Mouse (Mus musculus) embryonic facial prominence, embryonic 11.5 days (tissue): Measurements from ENCODE around the gene Cdk18. TPM values are rescaled to one million over a fixed set of nuclear protein-coding genes. Genes with fewer than 3 reads are reported as not detected.
A peak's percentile ranks its signal among the peaks of the same experiment; 100 is the strongest.

Source experiments
- ATAC-seq: fragments of 200-750 bp; cut with Nextera tagmentation; replicated peaks from 2 replicates; pipeline ENCODE4 v1.8.0; 2017; ENCODE audit warnings: low read depth; ENCODE audit not compliant: insufficient number of reproducible peaks, low FRiP score, low TSS enrichment
- DNase-seq: peaks from one replicate; pipeline ENCODE4 v3.0.0-alpha.2; 2015; ENCODE audit warnings: low spot score
- H3K27ac ChIP-seq: fragments of 300-500 bp; sonication (generic); replicated peaks from 2 replicates; pipeline ENCODE4 v1.5.1; 2014; ENCODE audit warnings: mild to moderate bottlenecking, low read depth, low read length, control low read depth
- H3K27me3 ChIP-seq: fragments of 300-500 bp; sonication (generic); 2 replicates; pipeline ENCODE4 v1.6.1; 2014; ENCODE audit warnings: mild to moderate bottlenecking, low read length, moderate library complexity, mixed read lengths; ENCODE audit not compliant: control insufficient read depth, insufficient read depth
- H3K36me3 ChIP-seq: fragments of 300-500 bp; sonication (generic); replicated peaks from 2 replicates; pipeline ENCODE4 v1.6.1; 2014; ENCODE audit warnings: low read depth, mild to moderate bottlenecking, low read length, moderate library complexity, mixed read lengths; ENCODE audit not compliant: control insufficient read depth, insufficient read depth
- H3K4me1 ChIP-seq: fragments of 300-500 bp; sonication (generic); 2 replicates; pipeline ENCODE4 v1.6.1; 2014; ENCODE audit warnings: low read length, mixed read lengths; ENCODE audit not compliant: control insufficient read depth, insufficient read depth
- H3K4me2 ChIP-seq: fragments of 300-500 bp; sonication (generic); 2 replicates; pipeline ENCODE4 v1.6.1; 2014; ENCODE audit warnings: low read depth, mild to moderate bottlenecking, control low read depth, low read length, moderate library complexity
- H3K4me3 ChIP-seq: fragments of 300-500 bp; sonication (generic); 2 replicates; pipeline ENCODE4 v1.5.1; 2014; ENCODE audit warnings: low read depth, low read length, control low read depth
- H3K9ac ChIP-seq: fragments of 300-500 bp; sonication (generic); replicated peaks from 2 replicates; pipeline ENCODE4 v1.6.1; 2014; ENCODE audit warnings: mild to moderate bottlenecking, control low read depth, low read length
- H3K9me3 ChIP-seq: fragments of 300-500 bp; sonication (generic); replicated peaks from 2 replicates; pipeline ENCODE4 v1.6.1; 2016; ENCODE audit warnings: mild to moderate bottlenecking, low read length, inconsistent platforms, mixed read lengths; ENCODE audit not compliant: control insufficient read depth
- WGBS: fragments of 180-500 bp; shearing (Covaris S2); extraction: QIAGEN DNeasy Blood & Tissue Kit; methylation state at CpG from one replicate; pipeline ENCODE4 v1.1.7; 2014; 5-methylcytosine and 5-hydroxymethylcytosine counted together
- polyA plus RNA-seq: library from polyadenylated mRNA; unstranded; fragments of >200 nt; fragmentation: Nextera tagmentation; extraction: Ambion mirVana; gene quantifications from 2 replicates; pipeline ENCODE4 v1.2.1, GENCODE M21; 2014

Cdk18 gene
- polyA plus RNA-seq, 1 experiment from 2014 or later: 1.6 TPM

DNA sequence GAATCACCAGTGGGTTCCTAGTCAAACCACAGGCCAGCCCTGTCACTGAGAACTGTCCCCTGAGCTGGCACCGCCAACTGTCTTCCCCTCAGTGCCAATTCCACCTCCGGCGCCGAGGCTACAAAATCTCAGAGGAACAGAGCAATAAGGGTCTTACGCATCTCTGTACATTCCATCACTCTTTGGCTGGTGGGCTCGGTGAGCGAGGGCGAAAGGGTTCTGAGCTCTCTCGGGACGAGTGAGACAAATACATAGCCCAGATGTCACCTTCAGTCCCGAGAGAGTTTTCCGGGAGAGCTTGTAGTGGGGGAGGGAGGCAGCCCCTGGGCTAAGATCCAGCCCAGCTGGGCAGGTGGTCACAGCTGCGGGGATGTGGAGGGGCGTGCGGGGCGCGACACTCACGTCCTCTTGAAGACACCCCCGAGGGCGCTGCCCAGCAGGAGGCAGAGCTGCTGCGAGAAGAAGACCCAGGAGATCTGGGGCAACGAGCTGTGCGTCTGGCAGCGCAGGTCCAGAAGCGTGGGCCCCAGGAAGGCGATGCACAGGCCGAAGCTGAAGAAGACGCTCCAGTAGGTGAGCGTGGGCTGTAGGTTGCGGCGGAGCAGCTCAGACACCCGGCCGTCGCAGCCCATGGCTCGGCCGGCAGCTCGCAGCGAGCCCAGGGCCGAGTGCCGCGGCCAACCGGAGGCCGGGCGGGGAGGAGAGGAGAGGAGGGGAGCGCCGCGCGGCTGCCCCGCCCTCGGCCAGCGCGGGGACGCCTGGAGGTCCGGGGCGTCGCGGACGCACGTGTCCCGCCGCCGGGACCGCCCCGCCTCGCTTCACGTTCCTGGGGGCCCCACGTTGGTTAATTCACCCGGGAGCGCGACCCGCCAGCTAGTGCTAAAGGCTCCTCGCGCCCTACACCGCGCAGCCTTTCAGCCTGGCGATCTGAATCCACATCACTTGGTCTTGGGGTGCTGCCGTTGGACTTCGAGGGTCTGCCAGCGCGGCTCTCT is 71.9 kb downstream of the Cdk18 start, which contains the start of gene Mfsd4a:
Gene Mfsd4a, minus strand, starts transcription at position 802 of the 995 bp plus-strand sequence.
- DNase-seq: peak; percentile 66
- Histone ChIP-seq H3K36me3 (no peaks in the 10 kb centered on the region), H3K9ac (peak within 1 kb of the TSS; percentile 50), H3K4me3 (peak within 1 kb of the TSS; percentile 40), H3K27me3 (peaks cover 24% of the 10 kb centered on the region), H3K4me2 (peak within 1 kb of the TSS; percentile 91), H3K9me3 (no peaks in the 10 kb centered on the region), H3K4me1 (peaks cover 3% of the 10 kb centered on the region), H3K27ac (no peak within 1 kb of the TSS)
- ATAC-seq: no peak; the same call in 1 of the 2 replicates
- WGBS: 4% methylated on average over 79 of the region's 80 CpGs

DNA sequence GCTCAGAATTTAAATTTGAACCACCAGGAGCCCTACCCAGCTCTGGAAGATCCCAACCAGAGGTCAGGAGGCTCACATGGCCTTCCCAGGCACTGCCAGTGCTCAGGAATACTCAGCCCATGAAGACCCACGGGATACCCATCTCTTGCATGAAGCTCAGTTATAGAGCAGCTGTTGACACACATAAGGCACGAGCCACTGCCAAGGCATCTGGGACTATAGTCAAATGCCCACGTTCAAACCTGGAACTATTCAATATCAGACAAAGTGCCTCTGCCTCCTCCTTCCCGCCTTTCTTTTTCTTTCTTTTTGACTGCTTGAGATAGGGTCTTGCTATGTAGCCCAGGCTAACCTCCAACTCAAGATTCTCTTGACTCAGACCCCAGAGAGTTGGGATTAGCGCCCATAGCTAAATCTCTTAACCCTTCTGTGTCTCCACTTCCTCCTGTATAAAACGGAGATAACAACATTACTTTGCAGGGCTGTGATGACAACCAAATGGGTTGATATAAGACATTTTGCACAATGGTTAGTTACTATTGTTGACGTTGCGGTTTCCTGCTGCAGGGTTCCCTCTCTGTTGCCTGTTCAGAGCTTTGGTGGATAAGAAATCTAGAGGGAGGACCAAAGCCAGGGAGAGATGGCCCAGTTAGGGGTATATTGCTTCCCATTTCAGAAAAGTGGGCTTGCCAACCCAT is 73.9 kb downstream of the Cdk18 start:
- DNase-seq (no peak), ATAC-seq (no peak)
- Histone ChIP-seq H3K4me1 (peaks cover 3% of the 10 kb centered on the region), H3K9me3 (no peaks in the 10 kb centered on the region), H3K4me2 (no peak overlapping the region), H3K9ac (no peak overlapping the region), H3K27me3 (peaks cover 24% of the 10 kb centered on the region), H3K4me3 (no peak overlapping the region), H3K27ac (no peak overlapping the region), H3K36me3 (no peaks in the 10 kb centered on the region)
- 79% methylated on average over 8 of the region's 8 CpGs for WGBS

DNA sequence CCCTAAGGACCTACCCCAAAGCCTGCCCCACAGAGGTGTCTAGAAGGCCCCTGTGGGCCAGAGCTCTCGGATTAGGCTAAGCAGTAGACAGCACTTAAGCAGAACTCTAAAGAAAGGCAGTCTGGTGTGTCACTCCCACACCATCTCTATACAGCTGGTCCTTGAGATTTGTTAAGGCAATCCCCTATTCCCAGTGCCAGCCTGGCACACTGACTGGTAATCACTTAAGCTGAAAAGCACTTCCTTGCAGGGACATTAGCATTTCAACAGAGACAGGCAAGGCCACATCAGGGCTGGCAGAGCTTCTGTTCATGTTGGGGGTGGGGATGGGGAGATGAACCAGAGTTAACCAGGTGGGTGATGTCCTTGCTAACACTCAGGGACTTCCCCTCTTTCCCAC is 74.5 kb downstream of the Cdk18 start:
- WGBS: 48% methylated on average over 1 of the region's 1 CpGs
- ATAC-seq: no peak

DNA sequence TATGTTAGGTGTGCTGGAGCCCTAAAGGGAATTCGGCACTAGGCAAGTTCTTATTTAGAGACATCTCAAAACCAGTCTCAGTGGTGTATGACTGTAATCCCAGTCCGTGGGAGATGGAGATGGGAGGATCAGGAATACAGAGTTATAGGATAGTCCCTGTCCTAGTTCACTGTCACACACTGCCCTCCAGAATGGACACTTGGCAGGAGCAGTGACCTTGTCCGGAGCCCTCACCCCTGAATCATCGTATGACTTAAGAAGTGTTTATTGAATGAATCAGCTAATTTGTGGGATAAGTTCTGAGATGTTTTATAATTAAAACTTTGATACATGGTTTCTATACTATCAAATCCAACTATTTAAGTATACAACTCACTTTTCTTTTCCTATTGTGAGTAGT is 76.4 kb downstream of the Cdk18 start:
- H3K9me3 ChIP-seq: no peaks in the 10 kb centered on the region
- no peak overlapping the region for H3K9ac ChIP-seq
- peaks cover 3% of the 10 kb centered on the region for H3K4me1 ChIP-seq
- no peak for DNase-seq
- no peaks in the 10 kb centered on the region for H3K36me3 ChIP-seq
- H3K27ac ChIP-seq: no peak overlapping the region
- no peak overlapping the region for H3K4me3 ChIP-seq
- ATAC-seq: no peak
- 88% methylated on average over 4 of the region's 4 CpGs for WGBS
- H3K27me3 ChIP-seq: peaks cover 9% of the 10 kb centered on the region
- H3K4me2 ChIP-seq: no peak overlapping the region

More for the DNA sequence above, 74.5 kb downstream of the Cdk18 start:
- no peaks in the 10 kb centered on the region for H3K36me3 ChIP-seq
- H3K4me2 ChIP-seq: no peak overlapping the region
- H3K4me3 ChIP-seq: no peak overlapping the region
- H3K9me3 ChIP-seq: no peaks in the 10 kb centered on the region
- H3K27me3 ChIP-seq: peaks cover 24% of the 10 kb centered on the region
- H3K27ac ChIP-seq: no peak overlapping the region
- peaks cover 3% of the 10 kb centered on the region for H3K4me1 ChIP-seq
- DNase-seq: no peak
- no peak overlapping the region for H3K9ac ChIP-seq

Other genes starting within 250 kb of the Cdk18 start
- 62.6 and 67.1 TPM in 2 replicates for gene Nucks1, start 229.2 kb downstream of the Cdk18 start, polyA plus RNA-seq
- 3.8 and 4.6 TPM in 2 replicates for gene Slc45a3, start 176.7 kb downstream of the Cdk18 start, polyA plus RNA-seq
- 18.0 and 19.8 TPM in 2 replicates for gene Elk4, start 132.1 kb downstream of the Cdk18 start, polyA plus RNA-seq
- gene Mfsd4a, start 71.6 kb downstream of the Cdk18 start, polyA plus RNA-seq: 8.1 and 9.0 TPM in 2 replicates
- gene Lemd1, start 51.7 kb upstream of the Cdk18 start, polyA plus RNA-seq: 1.1 and 3.4 TPM in 2 replicates
- 0.65 and 0.99 TPM in 2 replicates for gene AC124108.1, start 51.8 kb upstream of the Cdk18 start, polyA plus RNA-seq
- not detected in 2 replicates for gene Gm10188, start 90.1 kb upstream of the Cdk18 start, polyA plus RNA-seq
- gene Klhdc8a, start 158.9 kb upstream of the Cdk18 start, polyA plus RNA-seq: 0.66 and 0.68 TPM in 2 replicates
- gene Nuak2, start 176.4 kb upstream of the Cdk18 start, polyA plus RNA-seq: 9.1 and 10.8 TPM in 2 replicates